17 mouse cellular contexts compared by ENCODE assay signal in the genomic region with DNA sequence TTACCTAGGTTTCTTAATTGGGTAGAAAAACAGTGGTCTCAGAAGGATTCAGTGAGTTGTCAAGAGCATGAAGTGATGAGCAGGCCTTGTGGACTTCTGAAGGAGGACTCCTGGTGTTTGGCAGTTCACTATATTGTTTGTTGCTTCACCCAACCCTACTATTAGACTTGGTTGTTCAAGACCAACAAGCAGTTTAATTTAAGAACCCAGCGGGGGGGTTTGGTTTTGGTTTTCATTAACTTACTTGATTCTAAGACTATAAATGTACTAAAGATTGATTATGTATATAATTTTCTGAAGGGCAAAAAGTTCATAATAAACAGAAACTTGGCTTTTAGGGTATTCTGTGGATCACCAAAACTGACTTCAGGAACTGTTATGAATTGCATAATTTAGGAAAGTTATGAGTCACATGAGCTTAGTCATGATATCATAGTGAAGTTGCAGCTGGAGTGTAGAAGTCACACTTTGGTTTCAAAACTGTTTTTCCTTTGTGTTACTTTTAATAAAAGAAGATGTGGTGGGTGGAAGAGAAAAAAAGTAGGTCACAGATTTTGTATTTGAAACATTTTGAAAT. TPM values are rescaled to one million over a fixed set of nuclear protein-coding genes. Genes with fewer than 3 reads are reported as not detected.
DNase-seq lines count a peak whose midpoint lies in the region; TF ChIP-seq lines count a peak whose summit lies in the region.
"Had no signal": no experiment of that assay in that cellular context is flagged by ENCODE, and none has a peak within 500 bp of the region (broad histone marks: within the 10 kb centered on the region; RNA-seq: fewer than 3 reads in every experiment).

No protein-coding gene starts in this region.

- dilution Hi-C loops in CH12.LX (cut with MboI; ENCODE audit: extremely low pct_ligation_motif_present, extremely low pct_unique_long_range_greater_than_20kb, low sequenced_read_pairs), result no loop called here

- H3K4me3 ChIP-seq in CH12.LX (replicated peaks in 1 of 3; ENCODE audit: low read depth in 2 of 3, low read length in 2 of 3, poor library complexity in 1 of 3), result no peak overlapping the region
- H3K4me3 ChIP-seq in brown adipose tissue, adult 24 weeks (ENCODE audit: insufficient read depth, low read depth, low read length), result no peak overlapping the region
- H3K4me3 ChIP-seq: heart, embryonic 15.5 days; hindbrain, embryonic 10.5 days; limb, embryonic 13.5 days; liver, embryonic 15.5 days had no signal

- no peak for TF ChIP-seq POLR2A in CH12.LX (IDR thresholded peaks at IDR 0.05; ENCODE audit: low read depth, low read length)

- H3K36me3 ChIP-seq in CH12.LX (replicated peaks in 1 of 2; ENCODE audit: control insufficient read depth in 1 of 2, insufficient read depth in 1 of 2, low read length in 1 of 2), result peaks cover 0 to 13% of the 10 kb centered on the region in 2 experiments
- H3K36me3 ChIP-seq: heart, embryonic 15.5 days; limb, embryonic 13.5 days; liver, embryonic 15.5 days had no signal

- peaks cover 69% of the 10 kb centered on the region for H3K79me2 ChIP-seq in CH12.LX (replicated peaks; ENCODE audit: control insufficient read depth, extremely low read depth, insufficient read depth, poor library complexity, severe bottlenecking)

- no peaks in the 10 kb centered on the region for H3K27me3 ChIP-seq in CH12.LX (replicated peaks)
- H3K27me3 ChIP-seq: heart, embryonic 15.5 days; limb, embryonic 13.5 days; liver, embryonic 15.5 days; Patski had no signal

- H3K27ac ChIP-seq in CH12.LX (ENCODE audit: insufficient read depth, low read depth), result peak overlapping the region; percentile 65
- H3K27ac ChIP-seq in brown adipose tissue, adult 24 weeks (replicated peaks; ENCODE audit: low read depth, low read length), result peak overlapping the region; percentile 60
- H3K27ac ChIP-seq: heart, embryonic 15.5 days; hindbrain, embryonic 10.5 days; limb, embryonic 13.5 days; liver, embryonic 15.5 days had no signal

- H3K4me1 ChIP-seq in CH12.LX (ENCODE audit: control insufficient read depth in 1 of 2, insufficient read depth in 2 of 2), result peaks cover 6 to 41% of the 10 kb centered on the region in 2 experiments; a peak in 2 of 4 replicates
- H3K4me1 ChIP-seq in brown adipose tissue, adult 24 weeks (ENCODE audit: control insufficient read depth, insufficient read depth, insufficient read length, low read length), result no peaks in the 10 kb centered on the region; the same call in 1 of the 2 replicates

- DNase-seq in lung, postnatal 25 days (ENCODE audit: low spot score), result peak; percentile 41
- no peak for DNase-seq in lung, adult 18-20 months
- peak; percentile 46 for DNase-seq in CH12.LX (ENCODE audit: extremely low read depth)
- peak; percentile 23 for DNase-seq in skeletal muscle tissue, adult 2 months (ENCODE audit: low read depth, low spot score)
- no peak for DNase-seq in layer of hippocampus, adult 9-11 months
- no peak for DNase-seq in layer of hippocampus, adult 9-10 months (ENCODE audit: low spot score)
- DNase-seq: cerebellum, adult 11-12 months; cerebellum, postnatal 25 days; kidney, postnatal 14 days; right cerebral cortex, adult 18-20 months; thymus, adult 2 months had no signal

- no peaks in the 10 kb centered on the region for H3K9me3 ChIP-seq in CH12.LX (replicated peaks; ENCODE audit: low read length)
- H3K9me3 ChIP-seq: heart, embryonic 15.5 days; hindbrain, embryonic 10.5 days; limb, embryonic 13.5 days; liver, embryonic 15.5 days had no signal

- peak overlapping the region; percentile 46 for H3K9ac ChIP-seq in CH12.LX (ENCODE audit: insufficient read depth, low read depth)
- H3K9ac ChIP-seq: heart, embryonic 15.5 days; limb, embryonic 13.5 days; liver, embryonic 15.5 days had no signal

- H3K4me2 ChIP-seq in CH12.LX (ENCODE audit: insufficient read depth, low read depth, poor library complexity, severe bottlenecking), result peak overlapping the region; percentile 84
- H3K4me2 ChIP-seq: heart, embryonic 15.5 days; limb, embryonic 13.5 days; liver, embryonic 15.5 days had no signal

- in situ Hi-C loops in CH12.LX (cut with MboI; ENCODE audit: low pct_ligation_motif_present, low pct_unique_long_range_greater_than_20kb, low sequenced_read_pairs), result loop anchor here (5.0 kb wide), 1 partner anchor 33 kb away; no protein-coding TSS in a partner anchor

- TF ChIP-seq EP300 in CH12.LX (IDR thresholded peaks at IDR 0.05; ENCODE audit: low read length), result peak; percentile 70

- TF ChIP-seq CTCF in CH12.LX (conservative IDR thresholded peaks at IDR 0.05 in 1 of 2, IDR thresholded peaks at IDR 0.05 in 1 of 2; ENCODE audit: low read depth in 2 of 2, low read length in 2 of 2), result no peak

- no peak for TF ChIP-seq RAD21 in CH12.LX (IDR thresholded peaks at IDR 0.05; ENCODE audit: low read depth, low read length)

TF ChIP-seq in CH12.LX, 34 proteins besides CTCF, POLR2A, EP300 and RAD21:
- TF ChIP-seq ETS1 (conservative IDR thresholded peaks at IDR 0.05; ENCODE audit: low read depth, low read length), result peak; percentile 92
- no peak for TF ChIP-seq UBTF (IDR thresholded peaks at IDR 0.05; ENCODE audit: low read depth, low read length)
- TF ChIP-seq USF1 (IDR thresholded peaks at IDR 0.05; ENCODE audit: low read depth, low read length), result 0 out of 2 replicates have a peak, but pooled peaks have one; percentile 4
- TF ChIP-seq JUND (conservative IDR thresholded peaks at IDR 0.05; ENCODE audit: low read depth, low read length), result peak; percentile 88
- peak; percentile 78 for TF ChIP-seq IRF4 (IDR thresholded peaks at IDR 0.05; ENCODE audit: low read depth, low read length)
- TF ChIP-seq BHLHE40 (IDR thresholded peaks at IDR 0.05; ENCODE audit: low read depth, low read length), result peak; percentile 91
- TF ChIP-seq JUN (IDR thresholded peaks at IDR 0.05; ENCODE audit: insufficient read depth, low read depth, low read length), result peak; percentile 85
- TF ChIP-seq MAFK (IDR thresholded peaks at IDR 0.05; ENCODE audit: insufficient replicate concordance, low read length), result peak; percentile 24; the same call in 1 of the 2 replicates
- peak; percentile 40; the same call in 1 of the 2 replicates for TF ChIP-seq ZNF384 (IDR thresholded peaks at IDR 0.05; ENCODE audit: low read depth, low read length)
- 0 out of 2 replicates have a peak, but pooled peaks have one; percentile 26 for TF ChIP-seq MEF2A (IDR thresholded peaks at IDR 0.05; ENCODE audit: borderline replicate concordance, low read depth, low read length)
- no peak for TF ChIP-seq RCOR1 (conservative IDR thresholded peaks at IDR 0.05; ENCODE audit: low read depth, low read length)

RNA-seq across cellular contexts. Expression of gene Adam17, which starts 3.3 kb away (rescaled TPM):
- total RNA-seq in CH12.LX (2012; rRNA removed) (47.3 and 47.5 TPM in 2 replicates), CH12.LX (2014; rRNA removed) (60.1 and 63.5 TPM in 2 replicates)
- polyA plus RNA-seq in CH12.LX (2012; ENCODE audit: insufficient read length, low read depth), result 39.2 and 50.1 TPM in 2 replicates
- polyA plus RNA-seq in brown adipose tissue, adult 24 weeks (2012; ENCODE audit: insufficient read depth, insufficient read length, missing spikeins), result 14.9 and 15.6 TPM in 2 replicates

RNA-seq across cellular contexts. Expression of gene Ywhaq, which starts 47.3 kb away (rescaled TPM):
- total RNA-seq in CH12.LX (2012; rRNA removed), result 217 and 253 TPM in 2 replicates
- total RNA-seq in CH12.LX (2014; rRNA removed), result 392 and 409 TPM in 2 replicates
- polyA plus RNA-seq in CH12.LX (2012; ENCODE audit: insufficient read length, low read depth), result 207 and 234 TPM in 2 replicates
- 205 and 216 TPM in 2 replicates for polyA plus RNA-seq in brown adipose tissue, adult 24 weeks (2012; ENCODE audit: insufficient read depth, insufficient read length, missing spikeins)

RNA-seq across cellular contexts. Expression of gene Iah1, which starts 53.9 kb away (rescaled TPM):
- total RNA-seq in CH12.LX (2012; rRNA removed), result 64.8 and 126 TPM in 2 replicates
- total RNA-seq in CH12.LX (2014; rRNA removed), result 105 and 106 TPM in 2 replicates
- 55.1 and 62.2 TPM in 2 replicates for polyA plus RNA-seq in CH12.LX (2012; ENCODE audit: insufficient read length, low read depth)
- 84.5 and 100 TPM in 2 replicates for polyA plus RNA-seq in brown adipose tissue, adult 24 weeks (2012; ENCODE audit: insufficient read depth, insufficient read length, missing spikeins)

Comparison
In these comparisons a context has a peak if more than half of its experiments do, and no peak if none do; other contexts are left out.
1. DNase-seq: peak in lung, postnatal 25 days (single experiment), CH12.LX (single experiment) and skeletal muscle tissue, adult 2 months (single experiment); none in lung, adult 18-20 months (0 of 2), layer of hippocampus, adult 9-11 months (single experiment) and layer of hippocampus, adult 9-10 months (single experiment).